ENCODE assay signal across 7 mouse cellular contexts in genomic region chr3:86687571-86688209, GRCm38 (mm10).
DNase-seq lines count a peak whose midpoint lies in the region; ATAC-seq and TF ChIP-seq lines count a peak whose summit lies in the region.

No protein-coding gene starts in this region.

- H3K4me3 ChIP-seq in forebrain, postnatal 0 days (ENCODE audit: low read depth, low read length) = no peak overlapping the region
- H3K4me3 ChIP-seq in lung, adult 2 months (replicated peaks; ENCODE audit: extremely low read depth, low read depth, low read length) = no peak overlapping the region

- H3K27ac ChIP-seq in forebrain, postnatal 0 days (ENCODE audit: low read depth, low read length) = no peak overlapping the region

- ATAC-seq in forebrain, postnatal 0 days = peak; percentile 14; the same call in 1 of the 2 replicates

- no peak for TF ChIP-seq CTCF in forebrain, postnatal 0 days (IDR thresholded peaks at IDR 0.05; ENCODE audit: low read depth)
- no peak for TF ChIP-seq CTCF in lung, adult 2 months (IDR thresholded peaks at IDR 0.05; ENCODE audit: insufficient read depth, low read length)

- no peak for TF ChIP-seq POLR2A in lung, adult 2 months (IDR thresholded peaks at IDR 0.05; ENCODE audit: borderline replicate concordance, extremely low read depth, low read depth, low read length)

- no peaks in the 10 kb centered on the region for H3K27me3 ChIP-seq in forebrain, postnatal 0 days (ENCODE audit: insufficient read depth, low read length)

- WGBS in forebrain, postnatal 0 days = 25% methylated on average over 7 of the region's 7 CpGs
- 54% methylated on average over 7 of the region's 7 CpGs for WGBS in lung, adult 2 months

- H3K4me2 ChIP-seq in forebrain, postnatal 0 days (ENCODE audit: low read depth) = no peak overlapping the region

- H3K9me3 ChIP-seq in forebrain, postnatal 0 days (ENCODE audit: low read length) = no peaks in the 10 kb centered on the region

- H3K4me1 ChIP-seq in forebrain, postnatal 0 days (ENCODE audit: insufficient read depth) = no peaks in the 10 kb centered on the region
- H3K4me1 ChIP-seq in lung, adult 2 months (ENCODE audit: control insufficient read depth, insufficient read depth, low read length) = no peaks in the 10 kb centered on the region

- no peak overlapping the region for H3K9ac ChIP-seq in forebrain, postnatal 0 days

- no peaks in the 10 kb centered on the region for H3K36me3 ChIP-seq in forebrain, postnatal 0 days (ENCODE audit: insufficient read depth)

- DNase-seq in 3T3-L1 (ENCODE audit: low read depth, low spot score) = peak; percentile 24
- DNase-seq in adipocyte (ENCODE audit: low spot score) = peak; percentile 5
- DNase-seq in forebrain, postnatal 0 days = peak; percentile 5
- peak; percentile 15 to 16 for DNase-seq in layer of hippocampus, postnatal 36 days
- no peak for DNase-seq in lung, adult 2 months
- no peak for DNase-seq in frontal cortex, postnatal 14 days (ENCODE audit: low spot score in 2 of 2)
- no peak for DNase-seq in ovary, postnatal 10 days (ENCODE audit: low spot score)

Comparison
In these comparisons a context has a peak if more than half of its experiments do, and no peak if none do; other contexts are left out.
1. DNase-seq: peak in 3T3-L1 (single experiment), adipocyte (single experiment), forebrain, postnatal 0 days (single experiment) and layer of hippocampus, postnatal 36 days (2 of 2); none in lung, adult 2 months (single experiment), frontal cortex, postnatal 14 days (0 of 2) and ovary, postnatal 10 days (single experiment).